Mouse (Mus musculus) left cerebral cortex, adult 9 months (tissue): ENCODE data around the gene Adap2.
"Not testable (repeated sequence)": the region's sequence is repeated elsewhere in the genome, so short reads cannot be mapped to it uniquely, and the experiment has no call there.

ENCODE experiments used
- DNase-seq, 2 experiments: peaks; one replicate each; pipeline ENCODE4 v3.0.0; 2022; ENCODE audit warnings: low spot score in 2 of 2

Gene Adap2

GRCm38 (mm10) chr11:80153857-80154495 is at the start of gene Adap2:
Adap2 (plus strand) TSS chr11:80154105.
- DNase-seq: peak; percentile 39 to 75

- DNase-seq: no peak
Measured at GRCm38 (mm10) chr11:80104407-80104806, 49.5 kb upstream of the Adap2 start.

- no peak for DNase-seq
Measured at GRCm38 (mm10) chr11:80116411-80116810, 37.5 kb upstream of the Adap2 start.

GRCm38 (mm10) chr11:80132050-80132449 is 21.9 kb upstream of the Adap2 start:
- no peak for DNase-seq

- DNase-seq: no peak
Measured at GRCm38 (mm10) chr11:80134744-80135143, 19.2 kb upstream of the Adap2 start.

- DNase-seq: no peak
Measured at GRCm38 (mm10) chr11:80135954-80136683, 17.8 kb upstream of the Adap2 start.

GRCm38 (mm10) chr11:80136786-80137185 is 17.1 kb upstream of the Adap2 start:
- no peak for DNase-seq

- DNase-seq: no peak
Measured at GRCm38 (mm10) chr11:80137773-80138172, 16.1 kb upstream of the Adap2 start.

GRCm38 (mm10) chr11:80141825-80142521 is 11.9 kb upstream of the Adap2 start, which contains the start of gene Tefm:
Tefm (minus strand) TSS chr11:80142175.
- DNase-seq: peak; percentile 38 to 85

- no peak for DNase-seq
Measured at GRCm38 (mm10) chr11:80142872-80143271, 11.0 kb upstream of the Adap2 start.

- no peak for DNase-seq
Measured at GRCm38 (mm10) chr11:80145787-80146275, 8.1 kb upstream of the Adap2 start.

GRCm38 (mm10) chr11:80147748-80148147 is 6.2 kb upstream of the Adap2 start:
- no peak for DNase-seq

- DNase-seq: no peak
Measured at GRCm38 (mm10) chr11:80148313-80148712, 5.6 kb upstream of the Adap2 start.

GRCm38 (mm10) chr11:80148974-80149373 is 4.9 kb upstream of the Adap2 start:
- not testable (repeated sequence) for DNase-seq

GRCm38 (mm10) chr11:80149412-80150023 is 4.4 kb upstream of the Adap2 start:
- DNase-seq: no peak

GRCm38 (mm10) chr11:80150566-80150965 is 3.3 kb upstream of the Adap2 start:
- no peak for DNase-seq

- no peak for DNase-seq
Measured at GRCm38 (mm10) chr11:80151541-80151940, 2.4 kb upstream of the Adap2 start.

GRCm38 (mm10) chr11:80152376-80152775 is 1.5 kb upstream of the Adap2 start:
- no peak for DNase-seq

- DNase-seq: no peak
Measured at GRCm38 (mm10) chr11:80154501-80154900, 596 bp downstream of the Adap2 start.

- DNase-seq: no peak
Measured at GRCm38 (mm10) chr11:80155541-80155940, 1.6 kb downstream of the Adap2 start.

- DNase-seq: no peak
Measured at GRCm38 (mm10) chr11:80155961-80156360, 2.1 kb downstream of the Adap2 start.

GRCm38 (mm10) chr11:80156841-80157240 is 2.9 kb downstream of the Adap2 start:
- no peak for DNase-seq
